Mouse (Mus musculus) brain, embryonic 14.5 days (tissue): ENCODE measurements at regions not wholly inside any gene's neighbourhood (a gene's known extent, or its start where the extent isn't known, plus 50 kb on each side); places are given as distances from the start of the nearest gene placed in this dataset.

Experiments used
- CTCF ChIP-seq: fragments of 200-500 bp; IDR thresholded peaks from 2 replicates; pipeline ENCODE4 v1.5.1; 2012; ENCODE audit warnings: inconsistent platforms, mild to moderate bottlenecking, moderate library complexity, borderline replicate concordance; ENCODE audit not compliant: insufficient read depth, insufficient read length; ENCODE audit errors: extremely low read depth
- POLR2A ChIP-seq: fragments of 200-500 bp; IDR thresholded peaks from 2 replicates; pipeline ENCODE4 v1.6.1; 2012; ENCODE audit warnings: mild to moderate bottlenecking, inconsistent platforms, borderline replicate concordance; ENCODE audit not compliant: poor library complexity, insufficient read depth, insufficient read length, severe bottlenecking; ENCODE audit errors: extremely low read depth

- TF ChIP-seq POLR2A (no peak), CTCF (no peak)
These were observed 86.5 kb upstream of the Mki67 start for GRCm38 (mm10) chr7:135802598-135803121.
